Mouse (Mus musculus) left cerebral cortex, adult 2 months (tissue): Measurements from ENCODE around the gene Irf9. TPM values are rescaled to one million over a fixed set of nuclear protein-coding genes. Genes with fewer than 3 reads are reported as not detected.
A peak's percentile ranks its signal among the peaks of the same experiment; 100 is the strongest.

Experiments used
- DNase-seq, 2 experiments: peaks; one replicate each; pipeline ENCODE4 v3.0.0; 2021 to 2022; ENCODE audit warnings: low spot score in 2 of 2, mixed read lengths in 1 of 2; ENCODE audit errors: extremely low spot score in 1 of 2
- H3K27ac ChIP-seq: fragments of 200-600 bp; 2 replicates; pipeline ENCODE4 v1.8.1; 2022
- H3K4me3 ChIP-seq: fragments of 200-600 bp; 2 replicates; pipeline ENCODE4 v1.8.1; 2022
- CTCF ChIP-seq: fragments of 200-600 bp; IDR thresholded peaks from 2 replicates; pipeline ENCODE4 v1.8.1; 2022; ENCODE audit warnings: antibody characterized with exemption, mild to moderate bottlenecking, moderate library complexity
- intact Hi-C: fragments of 180-260 bp; cut with DNase I; formaldehyde crosslinking; loops from one replicate; pipeline ENCODE4 v1.15.1; 2025
- total RNA-seq, 2 experiments: library from RNA; stranded (reverse); gene quantifications; 2 replicates each; pipeline ENCODE4 v1.2.3; 2021

The Irf9 gene
- total RNA-seq, 2 experiments from 2014 or later = 13.0 to 16.4 TPM

DNA sequence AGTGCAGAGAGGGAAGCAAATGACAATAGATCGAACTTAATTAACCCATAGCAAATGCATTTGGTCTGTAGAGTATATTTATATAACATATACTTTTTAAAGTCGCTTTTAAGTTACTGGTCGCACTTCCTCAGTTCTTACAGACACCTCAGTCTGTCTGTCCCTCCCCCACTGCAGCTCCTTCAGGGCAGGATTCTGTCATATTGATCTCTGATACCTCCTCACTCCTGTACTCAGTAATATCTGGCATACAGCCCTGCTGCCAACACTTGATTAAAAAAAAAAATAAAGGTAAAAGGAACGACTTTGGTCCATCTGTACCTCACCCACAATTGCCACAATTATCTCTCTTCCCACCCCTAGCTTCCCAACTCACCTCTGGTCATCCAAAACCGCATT is 19.1 kb upstream of the Irf9 start:
- H3K4me3 ChIP-seq = peak overlapping the region; percentile 90
- no peak for DNase-seq
- TF ChIP-seq CTCF = no peak
- intact Hi-C loops = no loop called here
- H3K27ac ChIP-seq = peak overlapping the region; percentile 93

DNA sequence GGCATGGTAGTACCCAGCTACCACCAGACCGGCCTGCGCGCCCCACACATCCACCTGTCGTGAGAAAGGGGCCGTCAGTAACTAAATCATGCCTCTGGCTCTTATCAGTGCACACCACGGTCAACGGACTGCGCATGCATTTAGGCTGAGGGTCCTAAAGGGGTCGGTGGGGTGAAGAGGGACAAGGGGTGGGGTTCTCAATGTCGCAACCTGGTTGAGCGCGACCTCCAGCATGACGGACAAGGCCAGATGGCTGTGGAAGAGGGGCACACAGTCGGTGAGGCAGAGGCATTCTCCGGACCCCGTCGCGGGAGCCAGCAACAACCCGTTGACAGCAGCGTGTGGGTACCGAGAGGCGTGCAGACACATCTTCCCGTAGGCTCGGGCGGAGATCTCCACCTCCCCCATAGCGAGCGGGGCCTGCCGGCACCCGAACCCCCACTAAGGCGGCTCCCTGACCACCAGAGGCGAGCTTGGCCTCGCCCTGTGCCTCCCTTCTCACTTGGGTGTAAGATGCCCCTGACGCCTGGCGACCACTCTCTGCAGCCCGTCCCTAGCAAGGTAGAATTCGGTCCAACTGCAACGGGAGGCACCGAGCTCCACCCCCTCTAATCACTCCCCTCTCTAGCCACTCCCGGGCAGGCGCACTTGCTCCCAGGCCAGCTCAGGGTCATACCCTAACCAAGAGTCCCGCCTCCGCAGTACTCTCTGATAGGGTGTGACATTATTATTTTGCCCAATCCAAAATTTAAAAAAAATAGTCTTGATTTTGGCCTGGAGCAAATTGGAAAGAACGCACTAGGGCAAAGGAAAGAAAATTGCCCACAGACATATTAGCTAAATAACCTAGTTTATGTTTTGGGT is 18.4 kb upstream of the Irf9 start, which contains the start of gene Emc9:
TSS of gene Emc9 (minus strand) at position 601 of the 864 bp plus-strand sequence.
- Histone ChIP-seq H3K4me3 (peak within 1 kb of the TSS; percentile 90), H3K27ac (peak within 1 kb of the TSS; percentile 93)
- TF ChIP-seq CTCF = no peak; the same call in 1 of the 2 replicates
- intact Hi-C loops = no loop called here
- DNase-seq = peak; percentile 59 to 64

DNA sequence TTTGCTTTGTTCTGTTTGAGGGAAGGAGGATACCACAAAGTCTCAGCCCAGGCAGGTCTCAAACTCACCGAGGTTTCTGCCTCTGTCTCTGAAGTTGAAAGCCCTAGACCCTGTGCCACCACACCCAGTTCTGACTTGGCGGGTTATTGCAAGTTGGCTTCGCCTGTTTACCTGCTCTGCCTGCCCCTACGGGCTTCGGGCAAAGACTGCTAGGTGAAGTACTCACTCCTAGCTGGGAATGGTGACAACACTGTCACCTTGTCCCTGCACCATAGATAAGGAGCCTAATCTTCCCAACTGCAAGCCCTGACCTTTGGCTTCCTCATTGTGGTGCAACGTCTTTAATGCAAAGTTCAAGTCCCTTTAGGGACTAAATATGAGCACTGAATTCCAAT is 17.8 kb upstream of the Irf9 start:
- H3K4me3 ChIP-seq = peak overlapping the region; percentile 90
- DNase-seq = no peak

DNA sequence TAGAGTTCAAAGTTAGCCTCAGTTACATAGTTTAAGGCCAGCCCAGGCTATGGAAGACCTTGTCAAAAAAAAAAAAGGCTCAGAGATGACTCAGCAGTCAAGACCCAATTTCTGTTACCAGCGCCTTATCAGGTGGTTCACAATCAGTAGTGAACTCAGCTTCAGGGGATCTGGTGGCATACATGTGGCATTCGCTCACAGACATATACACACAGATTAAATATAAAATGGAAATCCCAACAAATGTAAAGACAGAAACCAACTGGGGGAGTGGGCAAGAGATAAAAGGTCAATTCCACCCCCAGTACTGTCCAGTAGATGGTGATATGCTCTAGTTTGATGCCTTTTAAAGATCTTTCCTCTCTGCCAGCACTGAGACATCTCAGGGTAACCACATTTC is 17.2 kb upstream of the Irf9 start:
- intact Hi-C loops = no loop called here
- no peak for DNase-seq
- TF ChIP-seq CTCF = no peak; the same call in 1 of the 2 replicates
- H3K27ac ChIP-seq = no peak overlapping the region
- no peak overlapping the region for H3K4me3 ChIP-seq

More for the DNA sequence above, 17.8 kb upstream of the Irf9 start:
- intact Hi-C loops = no loop called here
- peak overlapping the region; percentile 93 for H3K27ac ChIP-seq
- no peak for TF ChIP-seq CTCF

DNA sequence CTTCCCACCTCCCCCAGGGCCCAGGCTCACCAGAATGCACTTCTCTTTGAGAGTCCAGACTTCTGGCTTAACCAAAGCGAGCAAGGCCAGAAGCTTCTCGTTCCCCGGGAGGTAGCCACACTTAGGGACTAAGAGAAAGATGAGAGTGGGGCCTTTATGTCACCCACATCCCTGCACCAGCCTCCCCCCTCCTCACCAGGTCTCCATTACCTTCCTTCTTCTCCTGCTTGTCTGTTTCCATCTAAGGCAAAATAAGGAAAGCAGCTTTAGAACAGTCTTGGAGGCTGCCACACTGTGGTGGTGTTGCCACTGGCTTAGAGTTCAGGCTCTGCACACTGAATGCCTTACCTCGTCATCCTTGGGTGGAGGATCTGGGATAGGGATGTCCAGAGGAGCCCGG is 14.1 kb upstream of the Irf9 start:
- DNase-seq = no peak
- intact Hi-C loops = no loop called here
- H3K27ac ChIP-seq = no peak overlapping the region
- H3K4me3 ChIP-seq = no peak overlapping the region
- TF ChIP-seq CTCF = no peak

DNA sequence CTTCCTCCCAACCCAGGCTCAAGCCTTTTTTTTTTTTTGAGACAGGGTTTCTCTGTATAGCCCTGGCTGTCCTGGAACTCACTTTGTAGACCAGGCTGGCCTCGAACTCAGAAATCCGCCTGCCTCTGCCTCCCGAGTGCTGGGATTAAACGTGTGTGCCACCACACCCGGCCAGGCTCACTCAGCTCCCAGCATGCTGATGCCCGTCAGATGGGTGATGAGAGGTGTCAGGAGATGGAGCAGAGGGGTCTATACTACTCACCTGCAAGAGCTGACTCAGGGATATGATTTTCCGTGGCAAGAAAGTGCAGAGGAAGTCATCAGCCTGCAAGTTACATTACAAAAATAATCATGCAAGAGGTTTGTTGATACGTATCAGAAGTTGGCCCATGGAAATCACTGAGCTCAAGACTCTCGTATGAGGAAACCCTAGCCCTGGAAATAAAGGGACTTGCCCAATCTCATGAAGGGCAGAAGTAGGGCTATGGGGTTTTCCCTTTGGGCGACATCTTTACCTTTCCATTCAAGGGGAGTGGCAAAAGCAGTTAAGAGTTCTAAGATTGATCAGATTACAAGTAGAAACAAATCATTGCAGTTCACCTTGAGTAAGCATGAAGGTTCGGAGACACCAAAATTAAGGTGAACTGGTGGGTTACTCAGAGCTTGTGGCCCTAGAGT is 13.5 kb upstream of the Irf9 start:
- intact Hi-C loops = no loop called here
- peak overlapping the region; percentile 91 for H3K4me3 ChIP-seq
- peak overlapping the region; percentile 73 for H3K27ac ChIP-seq
- no peak for TF ChIP-seq CTCF
- no peak for DNase-seq

DNA sequence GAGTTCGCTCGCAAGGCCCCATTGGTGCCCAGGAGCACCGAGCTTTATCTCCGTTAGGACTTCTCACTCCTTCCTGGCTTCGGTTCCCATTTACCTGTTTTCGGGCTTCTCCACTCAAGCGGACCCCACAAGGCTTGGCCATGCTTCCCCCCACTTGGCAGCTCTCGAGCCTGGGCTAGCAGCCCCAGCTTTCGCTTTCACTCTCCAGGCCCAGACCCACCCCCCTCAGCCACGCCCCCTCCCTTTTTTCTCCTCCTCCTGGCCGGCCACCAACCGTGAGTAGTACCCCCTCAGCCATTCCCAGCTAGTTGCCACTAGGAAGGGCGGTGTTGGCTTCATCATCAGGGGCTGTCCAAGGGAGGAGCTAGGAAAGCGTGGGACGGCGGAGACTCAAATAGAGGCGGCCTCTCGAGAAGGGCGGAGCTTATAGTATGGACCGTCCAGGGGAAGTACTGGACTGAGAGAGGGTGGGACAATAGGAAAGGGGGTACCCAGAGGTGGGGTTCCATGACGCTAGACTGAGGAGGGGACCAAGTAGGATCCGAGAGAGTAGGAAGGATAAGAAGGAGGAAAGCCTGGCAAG is 12.5 kb upstream of the Irf9 start, which contains the start of gene Psme2:
TSS of gene Psme2 (minus strand) at position 366 of the 583 bp plus-strand sequence.
- no peak for TF ChIP-seq CTCF
- peak within 1 kb of the TSS; percentile 94 for H3K27ac ChIP-seq
- intact Hi-C loops = loop anchor here (1.0 kb wide), 1 partner anchor 31 kb away; the partner anchor contains the start of genes A730061H03Rik and Dcaf11
- peak; percentile 86 to 88 for DNase-seq
- H3K4me3 ChIP-seq = peak within 1 kb of the TSS; percentile 91

DNA sequence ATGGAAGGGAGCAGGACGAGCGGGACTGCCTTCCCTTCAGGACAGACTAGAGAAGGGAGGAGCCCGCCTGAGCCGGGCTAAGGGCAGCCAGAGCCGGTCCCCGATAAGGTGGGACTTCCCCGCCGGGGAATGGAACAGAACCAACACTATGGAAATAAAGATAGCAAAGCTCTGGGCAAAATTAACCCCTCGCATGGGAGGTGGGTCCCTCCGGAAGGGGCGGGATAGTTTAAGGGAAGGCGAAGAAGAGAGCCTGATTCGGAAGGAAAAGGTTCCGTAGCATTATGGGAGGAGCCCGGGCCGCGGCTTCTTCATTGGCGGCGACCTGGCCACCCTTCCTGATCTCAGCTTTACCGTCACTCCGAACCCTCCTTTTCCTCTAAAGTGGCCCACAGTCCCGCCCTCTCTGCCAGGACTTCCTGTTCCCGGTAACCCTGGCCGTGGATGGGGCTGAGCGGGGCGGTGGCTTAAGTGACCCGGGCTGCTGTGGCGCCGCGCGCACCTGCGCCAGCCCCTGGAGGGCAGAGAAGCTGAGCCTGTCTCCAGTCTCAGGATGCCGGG is 12.0 kb upstream of the Irf9 start, which contains the start of gene Rnf31:
TSS of gene Rnf31 (plus strand) at position 378 of the 561 bp plus-strand sequence.
- DNase-seq = peak; percentile 89 to 90
- peak within 1 kb of the TSS; percentile 91 for H3K4me3 ChIP-seq
- intact Hi-C loops = loop anchor here (1.0 kb wide), 1 partner anchor 31 kb away; the partner anchor contains the start of genes A730061H03Rik and Dcaf11
- H3K27ac ChIP-seq = peak within 1 kb of the TSS; percentile 94
- TF ChIP-seq CTCF = no peak

DNA sequence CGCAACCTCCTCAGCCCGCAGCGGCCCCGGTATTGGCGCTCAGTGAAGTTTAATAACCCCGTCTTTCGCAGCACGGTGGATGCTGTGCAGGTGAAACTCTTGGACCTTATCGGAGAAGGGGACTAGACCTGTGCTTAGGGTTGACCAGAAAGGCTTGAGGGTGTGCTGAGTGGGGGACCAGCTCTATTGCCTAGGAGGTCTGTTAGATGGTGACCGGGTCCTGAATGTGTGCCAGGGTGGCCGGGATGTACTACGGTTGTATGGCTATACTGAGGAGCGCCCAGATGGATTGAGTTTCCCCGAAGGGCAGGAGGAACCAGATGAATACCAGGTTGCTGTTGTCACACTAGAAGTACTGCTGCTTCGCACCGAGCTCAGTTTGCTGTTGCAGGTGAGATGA is 11.1 kb upstream of the Irf9 start:
- peak overlapping the region; percentile 91 for H3K4me3 ChIP-seq
- peak overlapping the region; percentile 79; the same call in 1 of the 2 replicates for H3K27ac ChIP-seq
- intact Hi-C loops = no loop called here
- no peak for TF ChIP-seq CTCF
- DNase-seq = no peak

DNA sequence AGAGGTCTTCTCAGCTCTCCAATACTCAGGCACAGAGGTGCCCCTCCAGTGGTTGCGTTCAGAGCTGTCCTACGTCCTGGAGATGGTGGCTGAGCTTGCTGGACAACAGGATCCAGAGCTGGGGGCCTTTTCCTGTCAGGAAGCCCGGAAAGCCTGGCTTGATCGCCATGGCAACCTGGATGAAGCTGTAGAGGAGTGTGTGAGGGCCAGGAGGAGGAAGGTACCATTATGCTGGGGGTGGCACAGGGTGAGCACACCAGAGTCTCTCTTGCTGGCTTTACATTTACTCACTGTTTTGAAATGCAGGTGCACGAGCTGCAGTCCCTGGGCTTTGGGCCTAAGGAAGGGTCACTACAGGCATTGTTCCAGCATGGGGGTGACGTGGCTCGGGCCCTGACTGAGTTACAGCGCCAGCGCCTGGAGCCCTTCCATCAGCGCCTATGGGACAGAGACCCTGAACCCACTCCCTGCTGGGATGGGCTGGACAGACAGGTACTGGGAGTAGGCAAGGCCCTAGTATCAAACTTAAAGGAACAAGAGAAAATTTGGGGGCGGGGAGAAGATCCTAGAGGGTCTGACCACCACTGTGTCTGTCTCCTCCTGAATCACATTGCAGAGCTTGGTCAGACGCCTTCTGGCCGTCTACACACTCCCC is 7.2 kb upstream of the Irf9 start:
- TF ChIP-seq CTCF = no peak
- intact Hi-C loops = no loop called here
- no peak overlapping the region for H3K27ac ChIP-seq
- no peak overlapping the region for H3K4me3 ChIP-seq
- DNase-seq = no peak
